Mouse (Mus musculus) lung, embryonic 16.5 days (tissue): ENCODE measurements around the gene Oard1. TPM values are rescaled to one million over a fixed set of nuclear protein-coding genes. Genes with fewer than 3 reads are reported as not detected.

Source experiments
- ATAC-seq: fragments of 200-750 bp; cut with Nextera tagmentation; 2 replicates; pipeline ENCODE4 v1.8.0; 2017; ENCODE audit warnings: low read depth, mild to moderate bottlenecking, moderate library complexity
- H3K27ac ChIP-seq: fragments of 300-500 bp; sonication (generic); 2 replicates; pipeline ENCODE4 v1.5.1; 2014; ENCODE audit warnings: mild to moderate bottlenecking, control low read depth, low read length
- H3K27me3 ChIP-seq: fragments of 300-500 bp; sonication (generic); 2 replicates; pipeline ENCODE4 v1.6.1; 2014; ENCODE audit warnings: low read depth, low read length, mixed read lengths; ENCODE audit not compliant: control insufficient read depth, insufficient read depth
- H3K36me3 ChIP-seq: fragments of 300-500 bp; sonication (generic); 2 replicates; pipeline ENCODE4 v1.6.1; 2014; ENCODE audit warnings: low read length; ENCODE audit not compliant: control insufficient read depth, insufficient read depth
- H3K4me1 ChIP-seq: fragments of 300-500 bp; sonication (generic); replicated peaks from 2 replicates; pipeline ENCODE4 v1.6.1; 2014; ENCODE audit warnings: low read length, mixed read lengths; ENCODE audit not compliant: control insufficient read depth, insufficient read depth
- H3K4me2 ChIP-seq: fragments of 300-500 bp; sonication (generic); 2 replicates; pipeline ENCODE4 v1.6.1; 2014; ENCODE audit warnings: low read depth, low read length, control low read depth
- H3K4me3 ChIP-seq: fragments of 300-500 bp; sonication (generic); 2 replicates; pipeline ENCODE4 v1.5.1; 2014; ENCODE audit warnings: mild to moderate bottlenecking, low read length, control low read depth
- H3K9ac ChIP-seq: fragments of 300-500 bp; sonication (generic); 2 replicates; pipeline ENCODE4 v1.6.1; 2014; ENCODE audit warnings: low read length, control low read depth
- H3K9me3 ChIP-seq: fragments of 300-500 bp; sonication (generic); 2 replicates; pipeline ENCODE4 v1.6.1; 2016; ENCODE audit warnings: low read length; ENCODE audit not compliant: control insufficient read depth
- WGBS: fragments of 180-500 bp; shearing (Covaris S2); extraction: QIAGEN DNeasy Blood & Tissue Kit; methylation state at CpG from one replicate; pipeline ENCODE4 v1.1.7; 2014; 5-methylcytosine and 5-hydroxymethylcytosine counted together
- polyA plus RNA-seq: library from polyadenylated mRNA; unstranded; fragments of >200 nt; fragmentation: Nextera tagmentation; extraction: Ambion mirVana; gene quantifications from 2 replicates; pipeline ENCODE4 v1.2.1, GENCODE M21; 2015

The Oard1 gene
- polyA plus RNA-seq, 1 experiment from 2014 or later = 67.8 TPM

GRCm38 (mm10) chr17:48462096-48462495, 52.3 kb downstream of the Oard1 start:
- no peak; the same call in 1 of the 2 replicates for ATAC-seq
- H3K9me3 ChIP-seq = no peaks in the 10 kb centered on the region
- peaks cover 2% of the 10 kb centered on the region; the same call in 1 of the 2 replicates for H3K4me1 ChIP-seq
- H3K4me2 ChIP-seq = no peak overlapping the region
- no peak overlapping the region for H3K9ac ChIP-seq
- WGBS = 95% methylated on average over 13 of the region's 13 CpGs
- H3K27ac ChIP-seq = no peak overlapping the region
- no peaks in the 10 kb centered on the region for H3K36me3 ChIP-seq
- no peaks in the 10 kb centered on the region for H3K27me3 ChIP-seq
- no peak overlapping the region for H3K4me3 ChIP-seq

GRCm38 (mm10) chr17:48463391-48463790, 53.6 kb downstream of the Oard1 start:
- Histone ChIP-seq H3K36me3 (no peaks in the 10 kb centered on the region), H3K9ac (no peak overlapping the region), H3K4me1 (peaks cover 4% of the 10 kb centered on the region; the same call in 1 of the 2 replicates), H3K4me2 (no peak overlapping the region), H3K4me3 (no peak overlapping the region), H3K27ac (no peak overlapping the region), H3K9me3 (no peaks in the 10 kb centered on the region), H3K27me3 (no peaks in the 10 kb centered on the region)
- 85% methylated on average over 4 of the region's 4 CpGs for WGBS
- no peak for ATAC-seq

Other genes with a start within 250 kb of the Oard1 start
- gene A530064D06Rik, start 242.7 kb upstream of the Oard1 start, polyA plus RNA-seq = 0.36 TPM in 1 of 2 replicates, not detected in the other
- gene Trem1, start 177.2 kb upstream of the Oard1 start, polyA plus RNA-seq = 0.20 and 0.43 TPM in 2 replicates
- 0.29 and 0.51 TPM in 2 replicates for gene Trem3, start 162.2 kb upstream of the Oard1 start, polyA plus RNA-seq
- 0.31 TPM in 2 replicates for gene Treml4, start 145.7 kb upstream of the Oard1 start, polyA plus RNA-seq
- gene Treml2, start 110.5 kb upstream of the Oard1 start, polyA plus RNA-seq = 0.34 and 0.40 TPM in 2 replicates
- gene B430306N03Rik, start 93.9 kb upstream of the Oard1 start, polyA plus RNA-seq = 0.34 and 0.70 TPM in 2 replicates
- 4.5 and 5.6 TPM in 2 replicates for gene Trem2, start 63.6 kb upstream of the Oard1 start, polyA plus RNA-seq
- 2.3 and 2.6 TPM in 2 replicates for gene Treml1, start 50.1 kb upstream of the Oard1 start, polyA plus RNA-seq
- gene Nfya, start 108 bp upstream of the Oard1 start, polyA plus RNA-seq = 18.1 and 19.7 TPM in 2 replicates
- gene Apobec2, start 22.9 kb downstream of the Oard1 start, polyA plus RNA-seq = 9.9 and 10.5 TPM in 2 replicates
- 2.6 and 3.2 TPM in 2 replicates for gene Tspo2, start 41.5 kb downstream of the Oard1 start, polyA plus RNA-seq
- gene Unc5cl, start 44.9 kb downstream of the Oard1 start, polyA plus RNA-seq = 2.7 and 3.6 TPM in 2 replicates